In the genomic region with DNA sequence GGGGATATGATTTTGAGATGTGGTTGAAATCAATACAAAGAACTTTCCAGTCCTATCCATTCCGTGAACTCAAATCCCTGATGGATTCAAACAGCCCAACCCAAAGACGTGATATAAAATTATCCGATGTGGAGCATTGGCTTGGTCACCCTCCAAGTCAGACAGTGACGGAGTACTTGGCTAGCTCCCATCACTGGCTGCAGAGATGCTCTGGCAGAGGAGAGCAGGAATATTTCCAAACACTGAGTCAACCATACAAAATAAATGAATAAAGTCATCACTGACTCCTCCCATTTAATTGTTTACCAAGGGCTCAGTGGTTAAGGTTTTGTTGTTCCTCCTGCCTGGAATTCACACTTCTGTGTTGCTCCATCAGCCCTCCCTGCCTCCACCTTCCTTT, we compare ENCODE assay signal across 9 mouse cellular contexts. TPM values are rescaled to one million over a fixed set of nuclear protein-coding genes. Genes with fewer than 3 reads are reported as not detected.
DNase-seq lines count a peak whose midpoint lies in the region; ATAC-seq and TF ChIP-seq lines count a peak whose summit lies in the region.
"Had no signal": no experiment of that assay in that cellular context is flagged by ENCODE, and none has a peak within 500 bp of the region (broad histone marks: within the 10 kb centered on the region; RNA-seq: fewer than 3 reads in every experiment).

No protein-coding gene starts in this region.

- peaks cover 14% of the 10 kb centered on the region for H3K4me1 ChIP-seq in kidney, embryonic 16.5 days (ENCODE audit: insufficient read depth, low read length)
- H3K4me1 ChIP-seq in heart, adult 2 months (ENCODE audit: control insufficient read depth, insufficient read depth, low read length) = peaks cover 23% of the 10 kb centered on the region
- H3K4me1 ChIP-seq in lung, postnatal 0 days (ENCODE audit: insufficient read depth, low read depth, low read length) = peaks cover 2% of the 10 kb centered on the region; the same call in 1 of the 2 replicates
- H3K4me1 ChIP-seq in liver, embryonic 12.5 days = no peaks in the 10 kb centered on the region
- H3K4me1 ChIP-seq: limb, embryonic 13.5 days had no signal

- no peak overlapping the region for H3K4me3 ChIP-seq in kidney, embryonic 16.5 days (ENCODE audit: low read length)
- no peak overlapping the region for H3K4me3 ChIP-seq in heart, adult 2 months
- no peak overlapping the region for H3K4me3 ChIP-seq in lung, postnatal 0 days (ENCODE audit: low read depth, low read length)
- no peak overlapping the region for H3K4me3 ChIP-seq in liver, embryonic 12.5 days
- H3K4me3 ChIP-seq: hindbrain, embryonic 13.5 days; limb, embryonic 13.5 days had no signal

- TF ChIP-seq POLR2A in heart, adult 2 months (IDR thresholded peaks at IDR 0.05; ENCODE audit: insufficient read depth, low read depth, low read length) = no peak

- H3K27ac ChIP-seq in kidney, embryonic 16.5 days (ENCODE audit: low read length) = no peak overlapping the region
- peak overlapping the region; percentile 70 for H3K27ac ChIP-seq in heart, adult 2 months
- no peak overlapping the region for H3K27ac ChIP-seq in lung, postnatal 0 days (ENCODE audit: low read length)
- H3K27ac ChIP-seq in liver, embryonic 12.5 days = no peak overlapping the region
- H3K27ac ChIP-seq: hindbrain, embryonic 13.5 days; limb, embryonic 13.5 days had no signal

- intact Hi-C loops in heart, adult 2 months (cut with DNase I) = loop anchor here (2.0 to 5.0 kb wide), 2 partner anchors 36 to 50 kb away; a partner anchor contains a TSS

- peaks cover 2% of the 10 kb centered on the region; the same call in 1 of the 2 replicates for H3K79me2 ChIP-seq in heart, adult 2 months (replicated peaks; ENCODE audit: control insufficient read depth, insufficient read depth, low read length)

- DNase-seq in kidney, postnatal 10 days = peak; percentile 58
- peak; percentile 80 to 81 for DNase-seq in cerebellum, postnatal 14 days
- peak; percentile 75 to 76 for DNase-seq in heart, adult 2 months
- peak; percentile 56 for DNase-seq in lung, postnatal 0 days (ENCODE audit: low spot score)
- DNase-seq in thymus, adult 18-20 months = no peak

- no peaks in the 10 kb centered on the region for H3K27me3 ChIP-seq in kidney, embryonic 16.5 days (ENCODE audit: insufficient read depth, low read length)
- no peaks in the 10 kb centered on the region for H3K27me3 ChIP-seq in heart, adult 2 months (ENCODE audit: control insufficient read depth, insufficient read depth, low read length)
- no peaks in the 10 kb centered on the region for H3K27me3 ChIP-seq in lung, postnatal 0 days (replicated peaks; ENCODE audit: insufficient read depth, low read length)
- no peaks in the 10 kb centered on the region for H3K27me3 ChIP-seq in liver, embryonic 12.5 days (replicated peaks)
- H3K27me3 ChIP-seq: hindbrain, embryonic 13.5 days; limb, embryonic 13.5 days had no signal

- H3K9me3 ChIP-seq in kidney, embryonic 16.5 days (ENCODE audit: low read length) = no peaks in the 10 kb centered on the region
- H3K9me3 ChIP-seq in lung, postnatal 0 days (ENCODE audit: low read length) = no peaks in the 10 kb centered on the region
- H3K9me3 ChIP-seq in liver, embryonic 12.5 days (replicated peaks) = no peaks in the 10 kb centered on the region
- H3K9me3 ChIP-seq: hindbrain, embryonic 13.5 days; limb, embryonic 13.5 days had no signal

- no peak for ATAC-seq in kidney, embryonic 16.5 days (ENCODE audit: low FRiP score, low TSS enrichment)
- ATAC-seq in lung, postnatal 0 days = peak; percentile 59
- no peak for ATAC-seq in liver, embryonic 12.5 days

- 0 out of 2 replicates have a peak, but pooled peaks have one; percentile 36 for TF ChIP-seq EP300 in heart, adult 2 months (IDR thresholded peaks at IDR 0.05; ENCODE audit: insufficient read depth, low read depth, low read length)
- peak; percentile 36; the same call in 1 of the 2 replicates for TF ChIP-seq EP300 in lung, postnatal 0 days (IDR thresholded peaks at IDR 0.05)

- no peak for TF ChIP-seq CTCF in heart, adult 2 months (IDR thresholded peaks at IDR 0.05)
- TF ChIP-seq CTCF in lung, postnatal 0 days (IDR thresholded peaks at IDR 0.05) = no peak

- H3K36me3 ChIP-seq in kidney, embryonic 16.5 days (ENCODE audit: insufficient read depth, low read length) = 0 out of 2 replicates have a peak, but pooled peaks cover 4% of the 10 kb centered on the region
- H3K36me3 ChIP-seq in heart, adult 2 months (ENCODE audit: control insufficient read depth, insufficient read depth, low read length) = peaks cover 20% of the 10 kb centered on the region
- no peaks in the 10 kb centered on the region for H3K36me3 ChIP-seq in lung, postnatal 0 days (ENCODE audit: insufficient read depth, low read length)
- no peaks in the 10 kb centered on the region for H3K36me3 ChIP-seq in liver, embryonic 12.5 days
- H3K36me3 ChIP-seq: hindbrain, embryonic 13.5 days had no signal

- WGBS in kidney, embryonic 16.5 days = 66% methylated on average over 4 of the region's 4 CpGs
- WGBS in heart, adult 2 months = 14% methylated on average over 4 of the region's 4 CpGs
- 52% methylated on average over 4 of the region's 4 CpGs for WGBS in lung, postnatal 0 days
- 70% methylated on average over 4 of the region's 4 CpGs for WGBS in liver, embryonic 12.5 days (ENCODE audit: insufficient replicate concordance)

- no peak overlapping the region for H3K9ac ChIP-seq in kidney, embryonic 16.5 days (replicated peaks; ENCODE audit: low read length)
- no peak overlapping the region for H3K9ac ChIP-seq in heart, adult 2 months (ENCODE audit: low read depth, low read length)
- no peak overlapping the region for H3K9ac ChIP-seq in lung, postnatal 0 days (replicated peaks; ENCODE audit: low read depth)
- H3K9ac ChIP-seq in liver, embryonic 12.5 days = no peak overlapping the region
- H3K9ac ChIP-seq: hindbrain, embryonic 13.5 days; limb, embryonic 13.5 days had no signal

- H3K4me2 ChIP-seq in kidney, embryonic 16.5 days (replicated peaks; ENCODE audit: low read depth, low read length) = no peak overlapping the region
- no peak overlapping the region for H3K4me2 ChIP-seq in lung, postnatal 0 days (replicated peaks; ENCODE audit: low read depth, low read length)
- H3K4me2 ChIP-seq in liver, embryonic 12.5 days = no peak overlapping the region
- H3K4me2 ChIP-seq: hindbrain, embryonic 13.5 days; limb, embryonic 13.5 days had no signal

RNA-seq across cellular contexts. Expression of a gene that starts 50.6 kb away (rescaled TPM):
- polyA plus RNA-seq in kidney, embryonic 16.5 days (2015; fragmentation: Nextera tagmentation; extraction: Ambion mirVana) = 57.3 and 58.3 TPM in 2 replicates
- 10 to 100 TPM; 30.1 to 37.1 TPM for total RNA-seq in heart, adult 2 months (2021)
- polyA plus RNA-seq in heart, adult 2 months (2012; rRNA removed) = 42.6 and 66.2 TPM in 2 replicates
- 95.8 and 102 TPM in 2 replicates for polyA plus RNA-seq in lung, postnatal 0 days (2015; fragmentation: Nextera tagmentation; extraction: Ambion mirVana)
- polyA plus RNA-seq in liver, embryonic 12.5 days (2016; fragmentation: Nextera tagmentation; extraction: Ambion mirVana) = 8.5 and 9.3 TPM in 2 replicates

RNA-seq across cellular contexts. Expression of a gene that starts 57.9 kb away (rescaled TPM):
- not detected in 2 replicates for polyA plus RNA-seq in kidney, embryonic 16.5 days (2015; fragmentation: Nextera tagmentation; extraction: Ambion mirVana)
- total RNA-seq in heart, adult 2 months (2021) = not detected
- not detected in 2 replicates for polyA plus RNA-seq in heart, adult 2 months (2012; rRNA removed)
- polyA plus RNA-seq in lung, postnatal 0 days (2015; fragmentation: Nextera tagmentation; extraction: Ambion mirVana) = not detected in 2 replicates
- polyA plus RNA-seq in liver, embryonic 12.5 days (2016; fragmentation: Nextera tagmentation; extraction: Ambion mirVana) = not detected in 2 replicates
- polyA plus RNA-seq: hindbrain, embryonic 13.5 days; limb, embryonic 13.5 days had no signal

Comparison
In these comparisons a context has a peak if more than half of its experiments do, and no peak if none do; other contexts are left out.
1. DNase-seq: peak in kidney, postnatal 10 days (single experiment), cerebellum, postnatal 14 days (2 of 2), heart, adult 2 months (2 of 2) and lung, postnatal 0 days (single experiment); none in thymus, adult 18-20 months (0 of 2).